ENCODE assay signal across 8 mouse cellular contexts in genomic region chr3:85195068-85195481, GRCm38 (mm10).
DNase-seq lines count a peak whose midpoint lies in the region; ATAC-seq lines count a peak whose summit lies in the region.

No protein-coding gene starts in this region.

- H3K27me3 ChIP-seq in liver, embryonic 11.5 days (replicated peaks; ENCODE audit: control insufficient read depth, insufficient read depth, low read length): no peaks in the 10 kb centered on the region
- no peaks in the 10 kb centered on the region for H3K27me3 ChIP-seq in midbrain, embryonic 15.5 days (replicated peaks)

- H3K4me2 ChIP-seq in liver, embryonic 11.5 days: peak overlapping the region; percentile 44
- H3K4me2 ChIP-seq in midbrain, embryonic 15.5 days: no peak overlapping the region

- H3K27ac ChIP-seq in liver, embryonic 11.5 days (ENCODE audit: low read depth, low read length): no peak overlapping the region
- H3K27ac ChIP-seq in midbrain, embryonic 15.5 days: no peak overlapping the region

- DNase-seq in CD4-positive, CD25-positive, alpha-beta regulatory T cell, adult 2 months (ENCODE audit: low read depth, low spot score): peak; percentile 78
- DNase-seq in adipocyte (ENCODE audit: low spot score): peak; percentile 79
- DNase-seq in heart, postnatal 4 days: peak; percentile 23
- no peak for DNase-seq in liver, embryonic 11.5 days (ENCODE audit: low spot score)
- peak; percentile 30 for DNase-seq in spleen, adult 12 weeks (ENCODE audit: low spot score)
- no peak for DNase-seq in adrenal gland, adult 8-10 months
- DNase-seq in layer of hippocampus, adult 9-11 months: no peak

- 38% methylated on average over 8 of the region's 8 CpGs for WGBS in liver, embryonic 11.5 days
- WGBS in midbrain, embryonic 15.5 days: 65% methylated on average over 8 of the region's 8 CpGs

- ATAC-seq in liver, embryonic 11.5 days (replicated peaks; ENCODE audit: low FRiP score): no peak
- ATAC-seq in midbrain, embryonic 15.5 days (replicated peaks): no peak

- H3K36me3 ChIP-seq in liver, embryonic 11.5 days (ENCODE audit: control insufficient read depth, insufficient read depth, low read length): no peaks in the 10 kb centered on the region
- no peaks in the 10 kb centered on the region for H3K36me3 ChIP-seq in midbrain, embryonic 15.5 days (replicated peaks)

- peak overlapping the region; percentile 21 for H3K4me3 ChIP-seq in liver, embryonic 11.5 days (ENCODE audit: low read depth, low read length)
- no peak overlapping the region for H3K4me3 ChIP-seq in midbrain, embryonic 15.5 days

- H3K4me1 ChIP-seq in liver, embryonic 11.5 days (replicated peaks; ENCODE audit: control insufficient read depth, insufficient read depth, low read length): no peaks in the 10 kb centered on the region
- no peaks in the 10 kb centered on the region for H3K4me1 ChIP-seq in midbrain, embryonic 15.5 days

- H3K9me3 ChIP-seq in liver, embryonic 11.5 days (ENCODE audit: control insufficient read depth, low read length): no peaks in the 10 kb centered on the region
- no peaks in the 10 kb centered on the region for H3K9me3 ChIP-seq in midbrain, embryonic 15.5 days

- H3K9ac ChIP-seq in liver, embryonic 11.5 days (ENCODE audit: low read depth, low read length): no peak overlapping the region
- H3K9ac ChIP-seq in midbrain, embryonic 15.5 days: no peak overlapping the region

Comparison
In these comparisons a context has a peak if more than half of its experiments do, and no peak if none do; other contexts are left out.
1. DNase-seq: peak in CD4-positive, CD25-positive, alpha-beta regulatory T cell, adult 2 months (single experiment), adipocyte (single experiment), heart, postnatal 4 days (single experiment) and spleen, adult 12 weeks (single experiment); none in liver, embryonic 11.5 days (single experiment), adrenal gland, adult 8-10 months (single experiment) and layer of hippocampus, adult 9-11 months (single experiment).